Mouse (Mus musculus) gastrocnemius, postnatal 25 days (tissue): ENCODE results near the gene Galns. TPM values are rescaled to one million over a fixed set of nuclear protein-coding genes. Genes with fewer than 3 reads are reported as not detected.
A peak's percentile ranks its signal among the peaks of the same experiment; 100 is the strongest.
"Not testable (repeated sequence)": the region's sequence is repeated elsewhere in the genome, so short reads cannot be mapped to it uniquely, and the experiment has no call there.

ENCODE experiments used
- DNase-seq: peaks from one replicate; pipeline ENCODE4 v3.0.0; 2022
- total RNA-seq, 2 experiments: library from RNA; stranded (reverse); gene quantifications; 1 replicate in 1 of 2; 2 replicates in 1 of 2; pipeline ENCODE4 v1.2.3; 2021

The Galns gene
- total RNA-seq, 2 experiments from 2014 or later, result 1.3 to 1.8 TPM

- DNase-seq, result no peak
Measured at GRCm38 (mm10) chr8:122593783-122594507, 17.3 kb downstream of the Galns start.

GRCm38 (mm10) chr8:122593240-122593639, 18.0 kb downstream of the Galns start:
- no peak for DNase-seq

- no peak for DNase-seq
Measured at GRCm38 (mm10) chr8:122586749-122587148, 24.5 kb downstream of the Galns start.

- no peak for DNase-seq
Measured at GRCm38 (mm10) chr8:122586171-122586570, 25.1 kb downstream of the Galns start.

- no peak for DNase-seq
Measured at GRCm38 (mm10) chr8:122585411-122585891, 25.8 kb downstream of the Galns start.

GRCm38 (mm10) chr8:122584981-122585380, 26.3 kb downstream of the Galns start:
- no peak for DNase-seq

- DNase-seq, result no peak
Measured at GRCm38 (mm10) chr8:122580926-122581325, 30.3 kb downstream of the Galns start.

GRCm38 (mm10) chr8:122579196-122579595, 32.1 kb downstream of the Galns start:
- DNase-seq, result no peak

- DNase-seq, result no peak
Measured at GRCm38 (mm10) chr8:122577116-122577515, 34.1 kb downstream of the Galns start.

GRCm38 (mm10) chr8:122576648-122577022, 34.6 kb downstream of the Galns start, which contains the start of gene Aprt:
TSS of gene Aprt (minus strand) at chr8:122576909.
- DNase-seq, result peak; percentile 90

- DNase-seq, result no peak
Measured at GRCm38 (mm10) chr8:122575735-122576647, 35.3 kb downstream of the Galns start.

- DNase-seq, result no peak
Measured at GRCm38 (mm10) chr8:122575286-122575685, 36.0 kb downstream of the Galns start.

- DNase-seq, result no peak
Measured at GRCm38 (mm10) chr8:122574667-122575251, 36.5 kb downstream of the Galns start.

- no peak for DNase-seq
Measured at GRCm38 (mm10) chr8:122574264-122574663, 37.0 kb downstream of the Galns start.

GRCm38 (mm10) chr8:122573577-122573976, 37.7 kb downstream of the Galns start:
- no peak for DNase-seq

- not testable (repeated sequence) for DNase-seq
Measured at GRCm38 (mm10) chr8:122573176-122573575, 38.1 kb downstream of the Galns start.

GRCm38 (mm10) chr8:122572751-122573150, 38.5 kb downstream of the Galns start:
- DNase-seq, result no peak

GRCm38 (mm10) chr8:122571750-122572267, 39.5 kb downstream of the Galns start:
- DNase-seq, result no peak

- no peak for DNase-seq
Measured at GRCm38 (mm10) chr8:122571153-122571552, 40.1 kb downstream of the Galns start.

- DNase-seq, result no peak
Measured at GRCm38 (mm10) chr8:122569996-122570395, 41.3 kb downstream of the Galns start.

- no peak for DNase-seq
Measured at GRCm38 (mm10) chr8:122569329-122569728, 41.9 kb downstream of the Galns start.

GRCm38 (mm10) chr8:122568881-122569309, 42.4 kb downstream of the Galns start:
- DNase-seq, result no peak
